Mouse (Mus musculus) testis, adult 10 weeks (tissue): Measurements from ENCODE around the gene Gm3115. TPM values are rescaled to one million over a fixed set of nuclear protein-coding genes. Genes with fewer than 3 reads are reported as not detected.

Experiments
- polyA plus RNA-seq: library from polyadenylated mRNA; stranded (reverse); fragments of 350-450 nt; fragmentation: Illumina TruSeq; extraction: RNeasy Lipid Tissue Mini Kit (QIAGEN cat#74804); gene quantifications from one replicate; pipeline ENCODE4 v1.2.3, GENCODE M21; 2014; ENCODE audit warnings: low read depth, low replicate concordance

Gene Gm3115
- 4.7 TPM for polyA plus RNA-seq

GRCm38 (mm10) chr14:4083820-4084219, at the start of gene Gm3115:
Gene Gm3115, plus strand, starts transcription at chr14:4084120.

GRCm38 (mm10) chr14:4110426-4110825, 26.5 kb downstream of the Gm3115 start, which contains the start of gene Gm8108:
Gene Gm8108, plus strand, starts transcription at chr14:4110526.

Other genes starting within 250 kb of the Gm3115 start
- gene Gm3033, start 237.9 kb upstream of the Gm3115 start, polyA plus RNA-seq: 0.18 TPM
- gene Gm2916, start 199.9 kb upstream of the Gm3115 start, polyA plus RNA-seq: 54.9 TPM
- gene Gm3029, start 152.4 kb upstream of the Gm3115 start, polyA plus RNA-seq: 88.6 TPM
- gene Gm3095, start 120.6 kb upstream of the Gm3115 start, polyA plus RNA-seq: 7.0 TPM
- 4.0 TPM for gene Gm3099, start 85.7 kb upstream of the Gm3115 start, polyA plus RNA-seq
- gene Gm5796, start 60.2 kb upstream of the Gm3115 start, polyA plus RNA-seq: 2.7 TPM
- gene Gm8108, start 26.4 kb downstream of the Gm3115 start, polyA plus RNA-seq: 6.8 TPM
- 8.5 TPM for gene Gm3127, start 80.9 kb downstream of the Gm3115 start, polyA plus RNA-seq
- 4.1 TPM for gene Gm2974, start 98.5 kb downstream of the Gm3115 start, polyA plus RNA-seq
- 3.0 TPM for gene Gm3138, start 165.5 kb downstream of the Gm3115 start, polyA plus RNA-seq
- 57.3 TPM for gene Gm3149, start 233.2 kb downstream of the Gm3115 start, polyA plus RNA-seq